Mouse (Mus musculus) neutrophil, adult 5-6 weeks (primary cell): ENCODE results near the gene Tenm4. TPM values are rescaled to one million over a fixed set of nuclear protein-coding genes. Genes with fewer than 3 reads are reported as not detected.

Experiments used
- ATAC-seq: fragments of 151-379, 151-347 bp; 2 replicates; pipeline ENCODE4 v1.8.0; 2017; ENCODE audit warnings: mild to moderate bottlenecking, moderate TSS enrichment; ENCODE audit not compliant: insufficient number of reproducible peaks, poor library complexity, low FRiP score, severe bottlenecking; ENCODE audit errors: extremely low read depth
- total RNA-seq: library from RNA; stranded (forward); fragments of 200-1000 nt; gene quantifications from 2 replicates; pipeline ENCODE4 v1.2.3, GENCODE M21; 2017

Gene Tenm4
- total RNA-seq, 1 experiment from 2014 or later = 0.58 TPM

- no peak for ATAC-seq
Measured at GRCm38 (mm10) chr7:96796033-96796741, 625.1 kb downstream of the Tenm4 start.

GRCm38 (mm10) chr7:96796788-96797485 lies 625.9 kb downstream of the Tenm4 start:
- ATAC-seq = no peak

GRCm38 (mm10) chr7:96797716-96798332 lies 626.8 kb downstream of the Tenm4 start:
- no peak for ATAC-seq

- ATAC-seq = no peak
Measured at GRCm38 (mm10) chr7:96799816-96800215, 628.8 kb downstream of the Tenm4 start.

- no peak for ATAC-seq
Measured at GRCm38 (mm10) chr7:96801368-96801767, 630.3 kb downstream of the Tenm4 start.

- ATAC-seq = no peak
Measured at GRCm38 (mm10) chr7:96802216-96802615, 631.2 kb downstream of the Tenm4 start.

GRCm38 (mm10) chr7:96806561-96806960 lies 635.5 kb downstream of the Tenm4 start:
- no peak for ATAC-seq

GRCm38 (mm10) chr7:96807281-96808058 lies 636.4 kb downstream of the Tenm4 start:
- ATAC-seq = no peak

- ATAC-seq = no peak
Measured at GRCm38 (mm10) chr7:96808059-96808646, 637.1 kb downstream of the Tenm4 start.

GRCm38 (mm10) chr7:96811691-96812090 lies 640.6 kb downstream of the Tenm4 start:
- ATAC-seq = 0 out of 2 replicates have a peak, but pooled peaks have one; percentile 9

- no peak for ATAC-seq
Measured at GRCm38 (mm10) chr7:96813036-96813435, 642.0 kb downstream of the Tenm4 start.

- ATAC-seq = no peak
Measured at GRCm38 (mm10) chr7:96813497-96814400, 642.7 kb downstream of the Tenm4 start.

- ATAC-seq = no peak
Measured at GRCm38 (mm10) chr7:96814581-96814980, 643.5 kb downstream of the Tenm4 start.

- no peak for ATAC-seq
Measured at GRCm38 (mm10) chr7:96817030-96817674, 646.1 kb downstream of the Tenm4 start.

GRCm38 (mm10) chr7:96818236-96818916 lies 647.3 kb downstream of the Tenm4 start:
- no peak for ATAC-seq

- no peak for ATAC-seq
Measured at GRCm38 (mm10) chr7:96819538-96819937, 648.5 kb downstream of the Tenm4 start.

- no peak for ATAC-seq
Measured at GRCm38 (mm10) chr7:96820343-96820742, 649.3 kb downstream of the Tenm4 start.
